Mouse (Mus musculus) forebrain, embryonic 11.5 days (tissue): Measurements from ENCODE around the gene Ddx56. TPM values are rescaled to one million over a fixed set of nuclear protein-coding genes. Genes with fewer than 3 reads are reported as not detected.

Experiments used
- ATAC-seq: fragments of 200-750 bp; cut with Nextera tagmentation; replicated peaks from 2 replicates; pipeline ENCODE4 v1.8.0; 2017; ENCODE audit warnings: moderate TSS enrichment; ENCODE audit not compliant: low FRiP score
- DNase-seq: peaks from one replicate; pipeline ENCODE4 v3.0.0-alpha.2; 2017; ENCODE audit warnings: low spot score
- H3K27ac ChIP-seq: fragments of 300-500 bp; sonication (generic); 2 replicates; pipeline ENCODE4 v1.5.1; 2014; ENCODE audit warnings: low read depth, low read length
- H3K27me3 ChIP-seq: fragments of 300-500 bp; sonication (generic); 2 replicates; pipeline ENCODE4 v1.6.1; 2014; ENCODE audit warnings: mild to moderate bottlenecking, low read length, mixed read lengths; ENCODE audit not compliant: control insufficient read depth, insufficient read depth
- H3K36me3 ChIP-seq: fragments of 300-500 bp; sonication (generic); 2 replicates; pipeline ENCODE4 v1.6.1; 2014; ENCODE audit warnings: mild to moderate bottlenecking, low read length, moderate library complexity, mixed read lengths; ENCODE audit not compliant: control insufficient read depth, insufficient read depth
- H3K4me1 ChIP-seq: fragments of 300-500 bp; sonication (generic); replicated peaks from 2 replicates; pipeline ENCODE4 v1.6.1; 2014; ENCODE audit warnings: low read length, mixed read lengths; ENCODE audit not compliant: control insufficient read depth, insufficient read depth
- H3K4me2 ChIP-seq: fragments of 300-500 bp; sonication (generic); 2 replicates; pipeline ENCODE4 v1.6.1; 2014; ENCODE audit warnings: low read depth, mild to moderate bottlenecking, low read length, moderate library complexity, mixed read lengths; ENCODE audit not compliant: severe bottlenecking
- H3K4me3 ChIP-seq: fragments of 300-500 bp; sonication (generic); 2 replicates; pipeline ENCODE4 v1.5.1; 2014; ENCODE audit warnings: low read depth, low read length
- H3K9ac ChIP-seq: fragments of 300-500 bp; sonication (generic); 2 replicates; pipeline ENCODE4 v1.6.1; 2014; ENCODE audit warnings: low read length
- H3K9me3 ChIP-seq: fragments of 300-500 bp; sonication (generic); 2 replicates; pipeline ENCODE4 v1.6.1; 2016; ENCODE audit warnings: low read length, mixed read lengths; ENCODE audit not compliant: control insufficient read depth
- WGBS: fragments of 180-500 bp; shearing (Covaris S2); extraction: QIAGEN DNeasy Blood & Tissue Kit; methylation state at CpG from one replicate; pipeline ENCODE4 v1.1.7; 2014; 5-methylcytosine and 5-hydroxymethylcytosine counted together
- polyA plus RNA-seq: library from polyadenylated mRNA; unstranded; fragments of >200 nt; fragmentation: Nextera tagmentation; extraction: Ambion mirVana; gene quantifications from 2 replicates; pipeline ENCODE4 v1.2.1, GENCODE M21; 2014

Ddx56 gene
- polyA plus RNA-seq, 1 experiment from 2014 or later: 104 TPM

- H3K36me3 ChIP-seq: no peaks in the 10 kb centered on the region
- H3K27me3 ChIP-seq: no peaks in the 10 kb centered on the region
- no peaks in the 10 kb centered on the region for H3K4me1 ChIP-seq
- H3K4me2 ChIP-seq: no peak overlapping the region
- H3K9me3 ChIP-seq: no peaks in the 10 kb centered on the region
- no peak overlapping the region for H3K4me3 ChIP-seq
- WGBS: 82% methylated on average over 11 of the region's 11 CpGs
- ATAC-seq (no peak), DNase-seq (no peak)
- no peak overlapping the region for H3K9ac ChIP-seq
- no peak overlapping the region for H3K27ac ChIP-seq
Observed at GRCm38 (mm10) chr11:6218189-6218896, 49.2 kb downstream of the Ddx56 start.

GRCm38 (mm10) chr11:6216834-6217233 is 50.7 kb downstream of the Ddx56 start:
- DNase-seq (no peak), ATAC-seq (no peak)
- H3K27ac ChIP-seq: no peak overlapping the region
- H3K9me3 ChIP-seq: no peaks in the 10 kb centered on the region
- no peak overlapping the region for H3K4me2 ChIP-seq
- H3K4me3 ChIP-seq: no peak overlapping the region
- H3K9ac ChIP-seq: no peak overlapping the region
- 66% methylated on average over 3 of the region's 3 CpGs for WGBS
- H3K27me3 ChIP-seq: no peaks in the 10 kb centered on the region
- H3K36me3 ChIP-seq: no peaks in the 10 kb centered on the region
- no peaks in the 10 kb centered on the region for H3K4me1 ChIP-seq

Other genes starting within 250 kb of the Ddx56 start
- 1.0 and 1.8 TPM in 2 replicates for gene Camk2b, start 201.4 kb downstream of the Ddx56 start, polyA plus RNA-seq
- 0.55 and 0.72 TPM in 2 replicates for gene A730071L15Rik, start 67.7 kb downstream of the Ddx56 start, polyA plus RNA-seq
- 47.9 and 55.1 TPM in 2 replicates for gene Nudcd3, start 67.4 kb downstream of the Ddx56 start, polyA plus RNA-seq
- not detected in 2 replicates for gene Npc1l1, start 37.6 kb downstream of the Ddx56 start, polyA plus RNA-seq
- gene Tmed4, start 7.1 kb upstream of the Ddx56 start, polyA plus RNA-seq: 135 and 144 TPM in 2 replicates
- 105 and 109 TPM in 2 replicates for gene Ogdh, start 23.9 kb upstream of the Ddx56 start, polyA plus RNA-seq
- 22.3 and 28.9 TPM in 2 replicates for gene Zmiz2, start 121.3 kb upstream of the Ddx56 start, polyA plus RNA-seq
- gene Ppia, start 147.7 kb upstream of the Ddx56 start, polyA plus RNA-seq: 4,588 and 4,913 TPM in 2 replicates
- 962 and 982 TPM in 2 replicates for gene H2afv, start 176.7 kb upstream of the Ddx56 start, polyA plus RNA-seq
- 14.0 and 15.0 TPM in 2 replicates for gene Purb, start 208.1 kb upstream of the Ddx56 start, polyA plus RNA-seq